Mouse (Mus musculus) cerebellum, postnatal 14 days (tissue): ENCODE data around the gene Thada.

Source experiments
- DNase-seq, 2 experiments: peaks; one replicate each; pipeline ENCODE4 v3.0.0; 2021; ENCODE audit warnings: mixed read lengths in 2 of 2

The Thada gene

GRCm38 (mm10) chr17:84182311-84183271 lies 283.4 kb downstream of the Thada start:
- no peak for DNase-seq

- peak; percentile 22 to 24 for DNase-seq
These were observed 284.3 kb downstream of the Thada start for GRCm38 (mm10) chr17:84181502-84182310.

- no peak for DNase-seq
These were observed 285.1 kb downstream of the Thada start for GRCm38 (mm10) chr17:84180715-84181501.

GRCm38 (mm10) chr17:84179973-84180365 lies 286.0 kb downstream of the Thada start:
- no peak for DNase-seq

- DNase-seq, result no peak
These were observed 286.7 kb downstream of the Thada start for GRCm38 (mm10) chr17:84179026-84179972.

GRCm38 (mm10) chr17:84177481-84177880 lies 288.5 kb downstream of the Thada start:
- no peak for DNase-seq

GRCm38 (mm10) chr17:84176446-84176845 lies 289.6 kb downstream of the Thada start:
- DNase-seq, result no peak

GRCm38 (mm10) chr17:84175196-84175595 lies 290.8 kb downstream of the Thada start:
- DNase-seq, result no peak

GRCm38 (mm10) chr17:84167377-84167776 lies 298.6 kb downstream of the Thada start:
- no peak for DNase-seq

- no peak for DNase-seq
These were observed 299.7 kb downstream of the Thada start for GRCm38 (mm10) chr17:84166135-84166860.

- no peak for DNase-seq
These were observed 300.3 kb downstream of the Thada start for GRCm38 (mm10) chr17:84165735-84166134.

- no peak for DNase-seq
These were observed 301.9 kb downstream of the Thada start for GRCm38 (mm10) chr17:84164146-84164545.

- DNase-seq, result no peak
These were observed 302.8 kb downstream of the Thada start for GRCm38 (mm10) chr17:84163066-84163785.

- DNase-seq, result no peak
These were observed 303.7 kb downstream of the Thada start for GRCm38 (mm10) chr17:84162211-84162760.

- DNase-seq, result peak; percentile 48 to 49
These were observed 304.7 kb downstream of the Thada start for GRCm38 (mm10) chr17:84161231-84161854.

- DNase-seq, result no peak
These were observed 307.1 kb downstream of the Thada start for GRCm38 (mm10) chr17:84158891-84159290.

GRCm38 (mm10) chr17:84158461-84158795 lies 307.6 kb downstream of the Thada start:
- no peak for DNase-seq

- DNase-seq, result no peak
These were observed 308.1 kb downstream of the Thada start for GRCm38 (mm10) chr17:84157743-84158460.
